Mouse (Mus musculus): ENCODE measurements around the gene Kif12.

The Kif12 gene

GRCm38 (mm10) chr4:63171969-63172685 lies at the start of gene Kif12:
Gene Kif12, minus strand, starts transcription at chr4:63172131.
- DNase-seq (ENCODE audit: low spot score) = no peak

GRCm38 (mm10) chr4:63221096-63221958 lies 49.4 kb upstream of the Kif12 start:
- peak; percentile 24 for DNase-seq (ENCODE audit: low spot score)

DNA sequence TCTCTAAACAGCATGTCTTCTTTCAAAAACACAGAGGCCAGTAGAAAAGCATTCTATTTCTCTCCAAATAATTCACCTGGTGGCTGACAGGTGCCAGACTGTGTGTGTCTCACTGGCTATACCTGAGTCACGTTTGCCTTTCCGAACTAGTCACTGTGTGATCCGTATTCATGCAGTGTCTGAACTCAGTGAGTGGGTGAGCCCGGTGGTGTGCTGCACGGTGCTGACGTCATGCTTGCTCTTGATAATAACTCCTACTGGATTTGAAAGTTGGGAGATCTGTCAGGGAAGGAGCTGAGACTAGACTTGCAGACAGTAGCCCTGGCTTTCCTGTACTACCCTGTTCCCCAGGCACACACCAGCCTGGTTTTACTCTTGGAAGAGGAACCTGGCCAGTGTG lies 47.7 kb upstream of the Kif12 start:
- DNase-seq (ENCODE audit: low spot score) = no peak

DNA sequence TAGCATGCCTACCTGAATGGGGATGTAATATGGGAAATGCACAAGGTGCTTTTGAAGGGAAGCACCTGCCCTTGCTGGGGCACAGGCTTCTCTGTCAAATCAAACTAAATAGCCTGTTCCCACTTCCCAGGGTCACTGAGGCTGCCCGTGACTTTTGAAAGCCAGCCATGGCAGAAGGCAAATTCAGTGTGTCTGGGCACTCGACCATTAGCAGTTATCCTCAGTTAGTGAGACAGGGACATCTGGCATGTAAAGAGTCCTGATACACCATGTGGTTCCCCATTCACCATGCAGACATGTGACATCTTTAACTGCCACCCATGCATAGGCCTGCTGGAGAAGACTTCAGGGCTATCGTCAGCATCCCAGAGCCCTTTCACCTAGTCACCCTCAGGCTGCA lies 47.1 kb upstream of the Kif12 start:
- no peak for DNase-seq (ENCODE audit: low spot score)

- no peak for DNase-seq (ENCODE audit: low spot score)
These were observed 45.6 kb upstream of the Kif12 start for GRCm38 (mm10) chr4:63217513-63217912.

GRCm38 (mm10) chr4:63216566-63216965 lies 44.6 kb upstream of the Kif12 start:
- DNase-seq (ENCODE audit: low spot score) = no peak

GRCm38 (mm10) chr4:63215993-63216531 lies 44.1 kb upstream of the Kif12 start:
- peak; percentile 66 for DNase-seq (ENCODE audit: low spot score)

DNA sequence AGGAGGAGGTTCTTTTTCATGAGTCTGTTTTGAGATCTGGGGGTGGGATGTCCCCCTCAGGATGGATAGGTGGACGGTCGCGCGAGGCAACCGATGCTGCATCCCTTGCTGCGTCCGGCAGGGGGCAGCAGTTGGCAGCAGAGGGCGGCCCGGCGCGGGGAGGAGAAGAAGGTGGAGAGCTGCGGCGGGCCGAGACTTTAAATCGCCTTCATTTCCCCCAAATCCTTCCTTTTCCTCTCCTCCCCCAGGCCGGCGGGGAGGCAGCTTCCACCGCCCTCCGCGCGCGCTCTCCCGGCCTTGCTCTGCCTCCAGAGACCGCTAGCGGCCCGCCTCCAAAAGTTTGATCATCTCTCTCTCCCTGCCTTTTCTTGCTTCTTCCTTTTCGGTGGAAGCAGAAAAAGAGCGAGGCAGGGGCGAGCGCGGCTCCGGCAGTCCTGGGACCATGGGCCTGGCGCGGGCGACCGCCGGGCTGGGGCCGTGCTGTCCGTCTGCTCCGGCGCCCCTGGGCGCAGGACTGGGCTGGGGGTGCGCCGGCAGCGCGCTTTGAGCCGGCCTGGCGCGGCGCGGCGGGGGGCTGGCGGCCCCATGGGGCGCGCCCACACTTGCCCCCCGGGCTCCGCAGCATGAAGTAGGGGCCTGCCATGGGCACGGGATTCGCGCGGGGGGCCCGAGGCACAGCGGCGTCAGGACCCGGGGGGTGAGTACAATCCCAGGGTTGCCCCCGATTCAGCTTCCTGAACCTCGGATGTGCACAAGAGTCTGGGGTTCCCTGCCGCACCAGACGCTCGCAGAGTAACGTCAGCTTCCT lies 43.5 kb upstream of the Kif12 start:
- peak; percentile 82 for DNase-seq (ENCODE audit: low spot score)

GRCm38 (mm10) chr4:63213907-63214621 lies 42.1 kb upstream of the Kif12 start, which contains the start of gene Col27a1:
Gene Col27a1, plus strand, starts transcription at chr4:63214004.
- DNase-seq (ENCODE audit: low spot score) = peak; percentile 28

DNA sequence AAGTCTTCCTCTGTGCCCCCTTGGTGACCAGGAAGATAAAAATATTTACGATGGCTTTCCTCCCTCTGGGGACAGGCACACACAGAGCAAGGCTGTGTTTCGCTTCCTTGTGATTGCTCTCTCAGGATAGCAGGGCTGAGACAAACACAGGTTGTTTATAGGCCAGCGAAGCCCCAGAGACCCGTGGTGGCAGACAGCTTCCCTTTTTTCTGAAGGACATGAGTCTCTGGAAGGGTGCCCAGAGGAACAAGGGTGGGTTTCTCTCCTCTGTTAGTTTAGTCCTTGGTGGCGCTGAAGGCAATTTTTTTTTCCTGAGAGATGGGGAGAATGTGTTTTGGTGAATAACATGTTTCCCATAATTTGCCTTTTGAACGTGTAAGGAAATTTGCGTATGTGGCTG lies 33.7 kb upstream of the Kif12 start:
- DNase-seq (ENCODE audit: low spot score) = peak; percentile 37

GRCm38 (mm10) chr4:63203874-63204273 lies 31.9 kb upstream of the Kif12 start:
- DNase-seq (ENCODE audit: low spot score) = no peak

- DNase-seq (ENCODE audit: low spot score) = no peak
These were observed 27.4 kb upstream of the Kif12 start for GRCm38 (mm10) chr4:63199366-63199765.

DNA sequence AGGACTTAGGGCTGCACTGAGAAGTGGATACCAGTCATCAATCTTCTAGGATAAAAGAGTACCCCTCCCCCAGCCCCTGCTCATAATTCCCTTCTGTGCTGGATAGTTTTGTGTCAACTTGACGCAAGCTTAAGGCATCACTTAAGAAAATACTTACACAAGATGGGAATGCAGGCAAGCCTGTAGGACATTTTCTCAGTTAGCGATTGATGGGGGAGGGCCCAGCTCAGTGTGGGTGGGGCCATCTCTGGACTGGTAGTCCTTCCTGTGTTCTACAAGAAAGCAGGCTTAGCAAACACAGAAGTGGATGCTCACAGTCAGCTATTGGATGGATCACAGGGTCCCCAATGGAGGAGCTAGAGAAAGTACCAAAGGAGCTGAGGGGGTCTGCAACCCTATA lies 22.4 kb upstream of the Kif12 start:
- no peak for DNase-seq (ENCODE audit: low spot score)

DNA sequence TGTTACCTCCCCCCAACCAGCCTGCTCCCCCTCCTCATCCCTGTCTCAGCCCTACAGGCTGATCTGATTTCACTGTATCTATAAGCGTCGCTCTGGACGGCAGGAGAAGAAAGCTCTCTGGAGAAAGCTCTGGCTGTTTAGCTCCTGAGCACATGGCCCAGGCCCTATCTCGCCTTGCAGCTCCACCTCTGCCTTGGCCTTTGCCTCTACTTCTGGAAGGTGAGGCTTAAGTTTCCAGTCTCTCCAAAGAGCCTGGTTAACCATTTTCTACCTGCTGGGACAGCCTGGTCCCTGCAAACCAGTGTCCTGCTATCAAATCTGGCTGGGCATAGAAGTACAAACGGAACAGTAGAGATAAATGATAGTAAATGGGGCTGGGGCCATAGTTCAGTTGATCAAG lies 19.7 kb upstream of the Kif12 start:
- DNase-seq (ENCODE audit: low spot score) = no peak

- DNase-seq (ENCODE audit: low spot score) = peak; percentile 27
These were observed 14.4 kb upstream of the Kif12 start for GRCm38 (mm10) chr4:63186281-63186870.

GRCm38 (mm10) chr4:63181556-63181955 lies 9.6 kb upstream of the Kif12 start:
- peak; percentile 69 for DNase-seq (ENCODE audit: low spot score)

DNA sequence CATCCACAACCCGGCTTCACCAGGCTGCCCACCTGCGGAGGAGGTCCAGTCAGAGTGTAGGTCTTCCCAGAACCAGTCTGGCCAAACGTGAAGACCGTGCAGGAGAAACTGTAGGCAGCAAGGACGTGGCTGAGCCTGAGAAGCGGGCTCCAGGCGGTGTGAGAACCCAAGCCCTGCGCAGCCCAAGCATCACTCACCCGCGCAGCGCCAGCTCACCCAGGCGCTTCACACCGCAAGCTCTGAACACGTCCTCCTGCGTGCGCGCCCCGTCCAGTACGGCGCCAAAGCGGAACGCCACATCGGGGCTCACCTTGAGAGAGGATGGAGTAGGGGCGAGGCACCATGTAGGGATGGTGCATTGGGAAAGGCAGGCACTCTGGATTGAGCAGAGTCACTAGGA lies 809 bp downstream of the Kif12 start:
- no peak for DNase-seq (ENCODE audit: low spot score)

GRCm38 (mm10) chr4:63170061-63170460 lies 1.9 kb downstream of the Kif12 start:
- no peak for DNase-seq (ENCODE audit: low spot score)

GRCm38 (mm10) chr4:63166323-63166722 lies 5.6 kb downstream of the Kif12 start:
- DNase-seq (ENCODE audit: low spot score) = no peak

DNA sequence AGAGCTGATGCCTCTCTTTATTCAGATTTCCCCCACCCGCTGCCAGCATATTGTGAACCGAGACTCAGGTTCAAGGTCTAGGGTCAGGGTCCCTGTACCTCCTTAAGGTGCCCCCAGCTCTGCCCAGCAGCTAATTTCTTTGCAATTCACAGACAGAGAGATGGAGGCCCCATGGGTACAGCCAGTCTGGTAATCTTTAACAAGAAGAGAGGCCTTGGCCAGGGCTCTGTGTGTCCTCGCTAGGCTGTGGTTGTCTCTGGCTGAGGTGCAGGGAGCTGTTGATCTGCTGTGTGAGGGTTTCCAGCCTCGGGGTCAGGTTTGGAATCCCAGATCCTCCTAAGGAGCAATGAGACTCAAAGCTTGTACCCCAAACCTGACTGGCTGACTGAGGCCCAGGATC lies 6.3 kb downstream of the Kif12 start:
- no peak for DNase-seq (ENCODE audit: low spot score)

DNA sequence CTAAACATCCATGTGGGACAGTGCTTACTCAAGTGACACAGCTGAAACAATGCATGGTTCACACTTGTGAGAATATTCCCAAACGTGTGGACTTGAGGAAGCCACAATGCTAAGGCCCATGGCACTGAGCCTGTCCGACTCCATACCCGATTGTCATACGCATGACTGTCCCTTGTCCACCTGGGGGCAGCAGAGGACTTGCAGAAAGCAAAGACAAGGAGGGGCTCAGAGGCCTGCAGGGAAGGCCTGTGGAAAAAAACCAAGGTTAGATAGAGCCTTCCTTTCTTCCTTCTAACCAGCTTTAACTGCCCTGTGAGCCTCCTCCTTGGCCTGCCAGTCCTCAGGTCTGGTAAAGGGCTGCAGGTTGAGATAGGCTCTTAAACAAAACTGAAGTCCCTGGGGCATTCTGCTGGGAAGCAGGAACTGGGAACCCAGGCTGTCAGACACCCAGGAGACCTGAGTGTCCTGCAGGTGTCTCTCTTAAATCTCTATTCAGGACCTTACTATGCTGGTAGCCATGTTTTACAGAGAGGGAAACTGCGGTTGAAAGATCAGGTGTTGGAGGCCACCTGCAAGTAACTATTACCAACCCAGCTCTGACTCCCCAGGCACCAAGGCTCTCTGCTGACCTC lies 12.9 kb downstream of the Kif12 start:
- peak; percentile 83 for DNase-seq (ENCODE audit: low spot score)

All from ovary, postnatal 36 days (tissue).